Mouse (Mus musculus): ENCODE results near the gene C2cd4d. TPM values are rescaled to one million over a fixed set of nuclear protein-coding genes. Genes with fewer than 3 reads are reported as not detected.

The C2cd4d gene
- polyA plus RNA-seq, 1 experiment from 2014 or later: 1.2 TPM

DNA sequence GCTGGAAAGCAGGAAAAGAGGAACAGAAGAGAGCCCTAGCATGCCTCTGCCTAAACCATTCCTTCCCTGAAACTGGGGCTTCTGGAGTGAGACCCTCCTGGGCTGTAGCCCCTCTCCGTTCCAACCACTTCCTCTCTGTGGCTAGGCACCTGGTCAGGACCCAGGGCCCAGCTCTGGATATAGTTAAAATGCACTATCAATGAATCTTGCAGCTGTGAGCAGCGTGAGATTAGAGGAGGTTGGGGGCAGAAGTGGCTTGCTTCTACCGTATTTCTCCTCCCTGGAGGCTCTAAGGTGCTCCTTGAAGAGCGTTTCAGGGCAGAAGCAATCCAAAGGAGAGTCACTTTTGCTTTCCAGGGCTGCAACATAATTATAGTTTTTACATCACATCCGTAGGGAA, 20.1 kb downstream of the C2cd4d start:
- 79% methylated on average over 5 of the region's 5 CpGs for WGBS

GRCm38 (mm10) chr3:94383476-94383875, 21.2 kb downstream of the C2cd4d start:
- Histone ChIP-seq H3K27ac (no peak overlapping the region), H3K36me3 (no peaks in the 10 kb centered on the region), H3K9me3 (no peaks in the 10 kb centered on the region), H3K4me3 (no peak overlapping the region), H3K27me3 (ENCODE audit: insufficient read depth, poor library complexity, severe bottlenecking) (0 out of 2 replicates have a peak, but pooled peaks cover 3% of the 10 kb centered on the region), H3K4me1 (replicated peaks) (peaks cover 14% of the 10 kb centered on the region)
- WGBS: 69% methylated on average over 3 of the region's 3 CpGs
- no peak for DNase-seq (ENCODE audit: low spot score)

More for the DNA sequence above, 20.1 kb downstream of the C2cd4d start:
- Histone ChIP-seq H3K27me3 (ENCODE audit: insufficient read depth, poor library complexity, severe bottlenecking) (peaks cover 5% of the 10 kb centered on the region; the same call in 1 of the 2 replicates), H3K36me3 (no peaks in the 10 kb centered on the region), H3K4me3 (no peak overlapping the region), H3K4me1 (replicated peaks) (peaks cover 12% of the 10 kb centered on the region), H3K27ac (no peak overlapping the region), H3K9me3 (no peaks in the 10 kb centered on the region)
- DNase-seq (ENCODE audit: low spot score): no peak

GRCm38 (mm10) chr3:94386671-94387070, 24.4 kb downstream of the C2cd4d start:
- 78% methylated on average over 4 of the region's 4 CpGs for WGBS
- no peak overlapping the region for H3K4me3 ChIP-seq
- H3K27me3 ChIP-seq (ENCODE audit: insufficient read depth, poor library complexity, severe bottlenecking): no peaks in the 10 kb centered on the region
- no peaks in the 10 kb centered on the region for H3K36me3 ChIP-seq
- 0 out of 2 replicates have a peak, but pooled peaks cover 3% of the 10 kb centered on the region for H3K4me1 ChIP-seq (replicated peaks)
- no peaks in the 10 kb centered on the region for H3K9me3 ChIP-seq
- no peak for DNase-seq (ENCODE audit: low spot score)
- no peak overlapping the region for H3K27ac ChIP-seq

DNA sequence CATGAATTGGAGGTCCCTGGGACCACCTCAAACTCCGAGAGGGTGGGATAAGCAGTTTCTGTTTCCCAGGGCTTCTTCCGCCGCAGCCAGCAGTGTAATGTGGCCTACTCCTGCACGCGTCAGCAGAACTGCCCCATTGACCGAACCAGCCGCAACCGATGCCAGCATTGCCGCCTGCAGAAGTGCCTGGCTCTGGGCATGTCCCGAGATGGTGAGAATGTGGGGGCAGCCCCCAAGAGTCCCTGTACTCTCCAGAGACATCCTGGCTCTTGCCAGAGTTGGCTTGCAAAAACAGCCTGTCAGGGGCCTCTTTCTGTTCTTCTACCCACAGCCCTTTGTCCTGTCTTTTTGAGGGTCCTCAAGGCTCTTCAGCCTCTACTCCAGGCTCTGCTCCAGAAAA, 25.2 kb downstream of the C2cd4d start:
- whole genome bisulfite sequencing: 89% methylated on average over 10 of the region's 10 CpGs
- no peak overlapping the region for H3K27ac ChIP-seq
- H3K9me3 ChIP-seq: no peaks in the 10 kb centered on the region
- H3K27me3 ChIP-seq (ENCODE audit: insufficient read depth, poor library complexity, severe bottlenecking): no peaks in the 10 kb centered on the region
- DNase-seq (ENCODE audit: low spot score): no peak
- no peak overlapping the region for H3K4me3 ChIP-seq
- no peaks in the 10 kb centered on the region for H3K36me3 ChIP-seq
- H3K4me1 ChIP-seq (replicated peaks): 0 out of 2 replicates have a peak, but pooled peaks cover 3% of the 10 kb centered on the region

GRCm38 (mm10) chr3:94388047-94388446, 25.8 kb downstream of the C2cd4d start:
- Histone ChIP-seq H3K4me1 (replicated peaks) (0 out of 2 replicates have a peak, but pooled peaks cover 3% of the 10 kb centered on the region), H3K9me3 (no peaks in the 10 kb centered on the region), H3K4me3 (no peak overlapping the region), H3K36me3 (no peaks in the 10 kb centered on the region), H3K27me3 (ENCODE audit: insufficient read depth, poor library complexity, severe bottlenecking) (no peaks in the 10 kb centered on the region), H3K27ac (no peak overlapping the region)
- DNase-seq (ENCODE audit: low spot score): no peak
- whole genome bisulfite sequencing: 81% methylated on average over 5 of the region's 5 CpGs

GRCm38 (mm10) chr3:94389420-94389819, 27.2 kb downstream of the C2cd4d start:
- Histone ChIP-seq H3K36me3 (no peaks in the 10 kb centered on the region), H3K9me3 (no peaks in the 10 kb centered on the region), H3K4me3 (no peak overlapping the region), H3K27ac (no peak overlapping the region), H3K27me3 (ENCODE audit: insufficient read depth, poor library complexity, severe bottlenecking) (no peaks in the 10 kb centered on the region), H3K4me1 (replicated peaks) (0 out of 2 replicates have a peak, but pooled peaks cover 3% of the 10 kb centered on the region)
- 95% methylated on average over 16 of the region's 16 CpGs for WGBS
- DNase-seq (ENCODE audit: low spot score): no peak

DNA sequence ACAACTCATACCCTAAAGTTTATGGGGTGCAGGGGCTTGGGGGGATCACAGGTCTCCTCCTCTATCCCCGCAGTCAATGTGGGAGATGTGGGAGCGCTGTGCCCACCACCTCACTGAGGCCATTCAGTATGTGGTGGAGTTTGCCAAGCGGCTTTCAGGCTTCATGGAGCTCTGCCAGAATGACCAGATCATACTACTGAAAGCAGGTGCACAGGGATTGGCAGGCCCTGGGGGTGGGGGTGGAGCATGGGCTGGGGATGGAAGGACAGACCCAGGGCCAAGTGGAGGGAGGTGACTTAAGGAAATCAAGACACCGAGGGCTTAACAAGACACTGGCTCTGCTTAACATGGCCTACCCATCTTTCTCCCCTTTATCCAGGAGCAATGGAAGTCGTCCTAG, 28.8 kb downstream of the C2cd4d start:
- DNase-seq (ENCODE audit: low spot score): no peak
- H3K27ac ChIP-seq: no peak overlapping the region
- no peaks in the 10 kb centered on the region for H3K27me3 ChIP-seq (ENCODE audit: insufficient read depth, poor library complexity, severe bottlenecking)
- H3K36me3 ChIP-seq: no peaks in the 10 kb centered on the region
- H3K4me1 ChIP-seq (replicated peaks): 0 out of 2 replicates have a peak, but pooled peaks cover 3% of the 10 kb centered on the region
- no peaks in the 10 kb centered on the region for H3K9me3 ChIP-seq
- 89% methylated on average over 5 of the region's 5 CpGs for WGBS
- H3K4me3 ChIP-seq: no peak overlapping the region

DNA sequence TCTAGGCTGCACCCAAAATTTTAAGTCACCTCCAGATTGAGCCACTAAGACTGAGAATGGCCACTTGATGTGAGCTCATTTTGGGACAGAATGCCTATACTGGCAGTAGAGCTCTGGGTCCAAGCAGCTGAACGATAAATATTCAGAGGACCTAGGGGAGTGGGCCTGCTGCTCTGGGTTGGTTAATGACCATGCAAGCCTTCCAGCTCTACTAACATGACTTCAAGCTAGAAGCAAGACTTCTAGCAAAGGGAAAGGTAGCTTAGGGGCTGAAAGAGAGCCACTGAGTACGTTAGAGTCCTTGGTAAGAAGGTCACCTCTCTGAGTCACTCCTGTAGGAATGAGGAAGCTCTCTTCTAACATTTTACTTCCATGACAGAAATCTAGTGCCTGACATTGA, 29.9 kb downstream of the C2cd4d start:
- no peaks in the 10 kb centered on the region for H3K9me3 ChIP-seq
- H3K4me3 ChIP-seq: no peak overlapping the region
- 86% methylated on average over 2 of the region's 2 CpGs for WGBS

GRCm38 (mm10) chr3:94393049-94393448, 30.8 kb downstream of the C2cd4d start:
- Histone ChIP-seq H3K27ac (no peak overlapping the region), H3K9me3 (no peaks in the 10 kb centered on the region), H3K36me3 (no peaks in the 10 kb centered on the region), H3K4me3 (no peak overlapping the region), H3K4me1 (replicated peaks) (0 out of 2 replicates have a peak, but pooled peaks cover 3% of the 10 kb centered on the region), H3K27me3 (ENCODE audit: insufficient read depth, poor library complexity, severe bottlenecking) (peaks cover 17% of the 10 kb centered on the region)
- 78% methylated on average over 4 of the region's 4 CpGs for WGBS
- no peak for DNase-seq (ENCODE audit: low spot score)

More for the DNA sequence above, 29.9 kb downstream of the C2cd4d start:
- no peak for DNase-seq (ENCODE audit: low spot score)
- no peak overlapping the region for H3K27ac ChIP-seq
- H3K27me3 ChIP-seq (ENCODE audit: insufficient read depth, poor library complexity, severe bottlenecking): peaks cover 7% of the 10 kb centered on the region
- no peaks in the 10 kb centered on the region for H3K36me3 ChIP-seq
- H3K4me1 ChIP-seq (replicated peaks): 0 out of 2 replicates have a peak, but pooled peaks cover 3% of the 10 kb centered on the region

- Histone ChIP-seq H3K27me3 (ENCODE audit: insufficient read depth, poor library complexity, severe bottlenecking) (peaks cover 38% of the 10 kb centered on the region), H3K27ac (no peak overlapping the region), H3K4me1 (replicated peaks) (peaks cover 24% of the 10 kb centered on the region), H3K36me3 (no peaks in the 10 kb centered on the region), H3K9me3 (no peaks in the 10 kb centered on the region), H3K4me3 (no peak overlapping the region)
- WGBS: 78% methylated on average over 1 of the region's 1 CpGs
- no peak for DNase-seq (ENCODE audit: low spot score)
Observed at GRCm38 (mm10) chr3:94396336-94396735, 34.1 kb downstream of the C2cd4d start.

DNA sequence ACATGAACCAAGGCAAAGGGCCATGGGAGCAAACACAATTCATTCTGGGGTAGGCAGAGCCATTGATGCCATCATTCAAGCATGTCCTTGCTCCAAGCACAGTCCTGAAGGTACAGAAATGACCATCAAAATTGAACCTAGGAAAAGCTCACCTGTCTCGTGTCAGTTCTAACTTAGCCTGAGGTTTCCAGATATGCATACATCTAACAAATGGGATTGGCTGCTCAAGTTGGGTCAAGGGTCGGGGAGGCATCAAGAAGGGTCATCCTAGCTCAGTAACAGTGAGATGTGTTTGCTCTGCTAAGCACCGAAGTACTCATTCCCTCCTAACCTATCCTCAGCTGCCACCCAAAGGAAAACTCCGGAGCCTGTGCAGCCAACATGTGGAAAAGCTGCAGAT, 34.6 kb downstream of the C2cd4d start:
- WGBS: 89% methylated on average over 4 of the region's 4 CpGs

GRCm38 (mm10) chr3:94398217-94398616, 36.0 kb downstream of the C2cd4d start, which contains the start of gene Lingo4:
Gene Lingo4 (plus strand): TSS chr3:94398517.
- Histone ChIP-seq H3K9me3 (no peaks in the 10 kb centered on the region), H3K4me1 (replicated peaks) (peaks cover 34% of the 10 kb centered on the region), H3K36me3 (no peaks in the 10 kb centered on the region), H3K4me3 (peak within 1 kb of the TSS; percentile 52), H3K27ac (peak within 1 kb of the TSS; percentile 86), H3K27me3 (ENCODE audit: insufficient read depth, poor library complexity, severe bottlenecking) (peaks cover 56% of the 10 kb centered on the region)
- WGBS: 67% methylated on average over 6 of the region's 6 CpGs
- DNase-seq (ENCODE audit: low spot score): no peak

More for the DNA sequence above, 34.6 kb downstream of the C2cd4d start:
- Histone ChIP-seq H3K36me3 (no peaks in the 10 kb centered on the region), H3K27me3 (ENCODE audit: insufficient read depth, poor library complexity, severe bottlenecking) (peaks cover 43% of the 10 kb centered on the region), H3K4me1 (replicated peaks) (peaks cover 24% of the 10 kb centered on the region), H3K4me3 (no peak overlapping the region), H3K27ac (no peak overlapping the region), H3K9me3 (no peaks in the 10 kb centered on the region)
- DNase-seq (ENCODE audit: low spot score): no peak

GRCm38 (mm10) chr3:94398943-94399481, 36.8 kb downstream of the C2cd4d start:
- H3K27me3 ChIP-seq (ENCODE audit: insufficient read depth, poor library complexity, severe bottlenecking): peaks cover 64% of the 10 kb centered on the region
- 2% methylated on average over 20 of the region's 20 CpGs for WGBS
- peak overlapping the region; percentile 52 for H3K4me3 ChIP-seq
- peak overlapping the region; percentile 86 for H3K27ac ChIP-seq
- H3K9me3 ChIP-seq: no peaks in the 10 kb centered on the region
- peak; percentile 51 for DNase-seq (ENCODE audit: low spot score)
- peaks cover 42% of the 10 kb centered on the region for H3K4me1 ChIP-seq (replicated peaks)
- no peaks in the 10 kb centered on the region for H3K36me3 ChIP-seq
